Mouse (Mus musculus): ENCODE results near the gene Hist1h2bk. TPM values are rescaled to one million over a fixed set of nuclear protein-coding genes. Genes with fewer than 3 reads are reported as not detected.

Hist1h2bk gene
- polyA plus RNA-seq, 1 experiment from 2014 or later: 10.0 TPM

- Histone ChIP-seq H3K4me3 (no peak overlapping the region), H3K4me1 (peaks cover 25% of the 10 kb centered on the region), H3K27ac (replicated peaks) (no peak overlapping the region), H3K27me3 (replicated peaks; ENCODE audit: low read depth, poor library complexity, severe bottlenecking) (peaks cover 100% of the 10 kb centered on the region), H3K36me3 (replicated peaks) (no peaks in the 10 kb centered on the region), H3K9me3 (no peaks in the 10 kb centered on the region)
- 53% methylated on average over 2 of the region's 2 CpGs for WGBS
- no peak for DNase-seq (ENCODE audit: low spot score)
These were observed 34.3 kb upstream of the Hist1h2bk start for GRCm38 (mm10) chr13:22001346-22001745.

GRCm38 (mm10) chr13:22001823-22002222, 33.8 kb upstream of the Hist1h2bk start:
- Histone ChIP-seq H3K4me3 (no peak overlapping the region), H3K4me1 (peaks cover 27% of the 10 kb centered on the region), H3K27me3 (replicated peaks; ENCODE audit: low read depth, poor library complexity, severe bottlenecking) (peaks cover 100% of the 10 kb centered on the region), H3K9me3 (no peaks in the 10 kb centered on the region), H3K27ac (replicated peaks) (no peak overlapping the region), H3K36me3 (replicated peaks) (no peaks in the 10 kb centered on the region)
- 19% methylated on average over 5 of the region's 5 CpGs for WGBS
- DNase-seq (ENCODE audit: low spot score): no peak

GRCm38 (mm10) chr13:22005605-22006333, 29.9 kb upstream of the Hist1h2bk start:
- H3K36me3 ChIP-seq (replicated peaks): no peaks in the 10 kb centered on the region
- H3K4me1 ChIP-seq: peaks cover 23% of the 10 kb centered on the region
- WGBS: under 1% methylated on average over 45 of the region's 45 CpGs
- no peak overlapping the region for H3K27ac ChIP-seq (replicated peaks)
- H3K4me3 ChIP-seq: peak overlapping the region; percentile 71
- peak; percentile 75 for DNase-seq (ENCODE audit: low spot score)
- H3K9me3 ChIP-seq: no peaks in the 10 kb centered on the region
- H3K27me3 ChIP-seq (replicated peaks; ENCODE audit: low read depth, poor library complexity, severe bottlenecking): peaks cover 100% of the 10 kb centered on the region

- H3K4me3 ChIP-seq: peak overlapping the region; percentile 71
- under 1% methylated on average over 38 of the region's 38 CpGs for WGBS
- H3K27me3 ChIP-seq (replicated peaks; ENCODE audit: low read depth, poor library complexity, severe bottlenecking): peaks cover 100% of the 10 kb centered on the region
- no peaks in the 10 kb centered on the region for H3K36me3 ChIP-seq (replicated peaks)
- H3K9me3 ChIP-seq: no peaks in the 10 kb centered on the region
- 0 out of 2 replicates have a peak overlapping the region, but pooled peaks have one; percentile 24 for H3K27ac ChIP-seq (replicated peaks)
- peaks cover 23% of the 10 kb centered on the region for H3K4me1 ChIP-seq
- peak; percentile 79 for DNase-seq (ENCODE audit: low spot score)
These were observed 29.1 kb upstream of the Hist1h2bk start for GRCm38 (mm10) chr13:22006334-22007120.

- 2% methylated on average over 18 of the region's 18 CpGs for WGBS
- no peak for DNase-seq (ENCODE audit: low spot score)
- Histone ChIP-seq H3K9me3 (no peaks in the 10 kb centered on the region), H3K36me3 (replicated peaks) (no peaks in the 10 kb centered on the region), H3K27me3 (replicated peaks; ENCODE audit: low read depth, poor library complexity, severe bottlenecking) (peaks cover 100% of the 10 kb centered on the region), H3K27ac (replicated peaks) (no peak overlapping the region), H3K4me1 (peaks cover 23% of the 10 kb centered on the region), H3K4me3 (peak overlapping the region; percentile 71)
These were observed 28.6 kb upstream of the Hist1h2bk start for GRCm38 (mm10) chr13:22007121-22007510.

GRCm38 (mm10) chr13:22007872-22008271, 27.8 kb upstream of the Hist1h2bk start:
- peaks cover 100% of the 10 kb centered on the region for H3K27me3 ChIP-seq (replicated peaks; ENCODE audit: low read depth, poor library complexity, severe bottlenecking)
- H3K27ac ChIP-seq (replicated peaks): no peak overlapping the region
- H3K36me3 ChIP-seq (replicated peaks): no peaks in the 10 kb centered on the region
- 52% methylated on average over 7 of the region's 7 CpGs for WGBS
- DNase-seq (ENCODE audit: low spot score): no peak
- no peaks in the 10 kb centered on the region for H3K9me3 ChIP-seq
- no peak overlapping the region for H3K4me3 ChIP-seq
- H3K4me1 ChIP-seq: peaks cover 23% of the 10 kb centered on the region

GRCm38 (mm10) chr13:22008707-22009106, 27.0 kb upstream of the Hist1h2bk start:
- H3K9me3 ChIP-seq: no peaks in the 10 kb centered on the region
- H3K36me3 ChIP-seq (replicated peaks): no peaks in the 10 kb centered on the region
- peaks cover 23% of the 10 kb centered on the region for H3K4me1 ChIP-seq
- no peak overlapping the region for H3K27ac ChIP-seq (replicated peaks)
- WGBS: 75% methylated on average over 3 of the region's 3 CpGs
- no peak overlapping the region for H3K4me3 ChIP-seq
- DNase-seq (ENCODE audit: low spot score): no peak
- H3K27me3 ChIP-seq (replicated peaks; ENCODE audit: low read depth, poor library complexity, severe bottlenecking): peaks cover 100% of the 10 kb centered on the region

GRCm38 (mm10) chr13:22009642-22010041, 26.0 kb upstream of the Hist1h2bk start, which contains the start of gene Prss16:
TSS of gene Prss16 (minus strand) at chr13:22009742.
- H3K4me1 ChIP-seq: peaks cover 28% of the 10 kb centered on the region
- H3K27ac ChIP-seq (replicated peaks): no peak within 1 kb of the TSS
- DNase-seq (ENCODE audit: low spot score): no peak
- H3K9me3 ChIP-seq: no peaks in the 10 kb centered on the region
- H3K36me3 ChIP-seq (replicated peaks): no peaks in the 10 kb centered on the region
- no peak within 1 kb of the TSS for H3K4me3 ChIP-seq
- H3K27me3 ChIP-seq (replicated peaks; ENCODE audit: low read depth, poor library complexity, severe bottlenecking): peaks cover 100% of the 10 kb centered on the region
- WGBS: 41% methylated on average over 7 of the region's 7 CpGs

GRCm38 (mm10) chr13:22013716-22014115, 22.0 kb upstream of the Hist1h2bk start:
- Histone ChIP-seq H3K4me3 (peak overlapping the region; percentile 37), H3K36me3 (replicated peaks) (no peaks in the 10 kb centered on the region), H3K27me3 (replicated peaks; ENCODE audit: low read depth, poor library complexity, severe bottlenecking) (peaks cover 94% of the 10 kb centered on the region), H3K4me1 (peaks cover 6% of the 10 kb centered on the region; the same call in 1 of the 2 replicates), H3K27ac (replicated peaks) (no peak overlapping the region), H3K9me3 (no peaks in the 10 kb centered on the region)
- DNase-seq (ENCODE audit: low spot score): peak; percentile 32
- WGBS: 20% methylated on average over 13 of the region's 13 CpGs

GRCm38 (mm10) chr13:22014411-22014845, 21.2 kb upstream of the Hist1h2bk start:
- Histone ChIP-seq H3K9me3 (no peaks in the 10 kb centered on the region), H3K27me3 (replicated peaks; ENCODE audit: low read depth, poor library complexity, severe bottlenecking) (peaks cover 94% of the 10 kb centered on the region), H3K36me3 (replicated peaks) (no peaks in the 10 kb centered on the region), H3K27ac (replicated peaks) (no peak overlapping the region), H3K4me3 (peak overlapping the region; percentile 37), H3K4me1 (peaks cover 6% of the 10 kb centered on the region; the same call in 1 of the 2 replicates)
- WGBS: 15% methylated on average over 17 of the region's 17 CpGs
- peak; percentile 42 for DNase-seq (ENCODE audit: low spot score)

GRCm38 (mm10) chr13:22015479-22016450, 19.9 kb upstream of the Hist1h2bk start:
- H3K4me1 ChIP-seq: peaks cover 11% of the 10 kb centered on the region; the same call in 1 of the 2 replicates
- WGBS: 15% methylated on average over 27 of the region's 27 CpGs
- H3K4me3 ChIP-seq: peak overlapping the region; percentile 32
- H3K27me3 ChIP-seq (replicated peaks; ENCODE audit: low read depth, poor library complexity, severe bottlenecking): peaks cover 88% of the 10 kb centered on the region
- peak; percentile 86 for DNase-seq (ENCODE audit: low spot score)
- H3K36me3 ChIP-seq (replicated peaks): no peaks in the 10 kb centered on the region
- no peak overlapping the region for H3K27ac ChIP-seq (replicated peaks)
- no peaks in the 10 kb centered on the region for H3K9me3 ChIP-seq
